Mouse (Mus musculus) stomach, postnatal 0 days (tissue): ENCODE measurements around the gene Slc24a3. TPM values are rescaled to one million over a fixed set of nuclear protein-coding genes. Genes with fewer than 3 reads are reported as not detected.

Experiments used
- ATAC-seq: fragments of 200-750 bp; cut with Nextera tagmentation; 2 replicates; pipeline ENCODE4 v1.8.0; 2017; ENCODE audit not compliant: low FRiP score, low TSS enrichment
- DNase-seq: peaks from one replicate; pipeline ENCODE4 v3.0.0-alpha.2; 2016; ENCODE audit warnings: low spot score
- H3K27ac ChIP-seq: fragments of 300-500 bp; sonication (generic); replicated peaks from 2 replicates; pipeline ENCODE4 v1.5.1; 2014; ENCODE audit warnings: mild to moderate bottlenecking, control low read depth
- H3K27me3 ChIP-seq: fragments of 300-500 bp; sonication (generic); 2 replicates; pipeline ENCODE4 v1.6.1; 2014; ENCODE audit warnings: low read length; ENCODE audit not compliant: control insufficient read depth, insufficient read depth
- H3K36me3 ChIP-seq: fragments of 300-500 bp; sonication (generic); 2 replicates; pipeline ENCODE4 v1.6.1; 2014; ENCODE audit warnings: low read length, mixed read lengths; ENCODE audit not compliant: control insufficient read depth, insufficient read depth
- H3K4me1 ChIP-seq: fragments of 300-500 bp; sonication (generic); replicated peaks from 2 replicates; pipeline ENCODE4 v1.6.1; 2014; ENCODE audit warnings: antibody characterized with exemption; ENCODE audit not compliant: control insufficient read depth, insufficient read depth
- H3K4me2 ChIP-seq: fragments of 300-500 bp; sonication (generic); replicated peaks from 2 replicates; pipeline ENCODE4 v1.6.1; 2014; ENCODE audit warnings: low read depth, mild to moderate bottlenecking, control low read depth, moderate library complexity
- H3K4me3 ChIP-seq: fragments of 300-500 bp; sonication (generic); 2 replicates; pipeline ENCODE4 v1.5.1; 2014; ENCODE audit warnings: low read depth, low read length, control low read depth
- H3K9ac ChIP-seq: fragments of 300-500 bp; sonication (generic); 2 replicates; pipeline ENCODE4 v1.6.1; 2014; ENCODE audit warnings: mild to moderate bottlenecking, low read length, control low read depth, mixed read lengths
- H3K9me3 ChIP-seq: fragments of 300-500 bp; sonication (generic); 2 replicates; pipeline ENCODE4 v1.6.1; 2016; ENCODE audit warnings: low read length; ENCODE audit not compliant: control insufficient read depth
- CTCF ChIP-seq: IDR thresholded peaks from 2 replicates; pipeline ENCODE4 v1.5.1; 2016; ENCODE audit warnings: antibody characterized with exemption, low read depth, mild to moderate bottlenecking, moderate library complexity
- EP300 ChIP-seq: optimal IDR thresholded peaks from 2 replicates; pipeline ENCODE3; 2016; ENCODE audit warnings: antibody characterized with exemption
- WGBS: fragments of 180-500 bp; shearing (Covaris S2); extraction: QIAGEN DNeasy Blood & Tissue Kit; methylation state at CpG from one replicate; pipeline ENCODE4 v1.1.7; 2014; 5-methylcytosine and 5-hydroxymethylcytosine counted together
- polyA plus RNA-seq: library from polyadenylated mRNA; unstranded; fragments of >200 nt; fragmentation: Nextera tagmentation; extraction: Ambion mirVana; gene quantifications from 2 replicates; pipeline ENCODE4 v1.2.1, GENCODE M21; 2015

The Slc24a3 gene
- polyA plus RNA-seq, 1 experiment from 2014 or later: 5.7 TPM

- H3K9ac ChIP-seq: no peak overlapping the region
Measured at GRCm38 (mm10) chr2:145683536-145683935, 516.0 kb downstream of the Slc24a3 start.

GRCm38 (mm10) chr2:145684151-145684550, 516.6 kb downstream of the Slc24a3 start:
- H3K9me3 ChIP-seq: no peaks in the 10 kb centered on the region
- no peaks in the 10 kb centered on the region for H3K27me3 ChIP-seq
- H3K4me2 ChIP-seq: no peak overlapping the region
- H3K36me3 ChIP-seq: no peaks in the 10 kb centered on the region
- ATAC-seq: no peak
- no peak overlapping the region for H3K27ac ChIP-seq
- peaks cover 9% of the 10 kb centered on the region for H3K4me1 ChIP-seq
- TF ChIP-seq EP300 (no peak), CTCF (no peak)
- 56% methylated on average over 1 of the region's 1 CpGs for WGBS
- no peak for DNase-seq
- no peak overlapping the region for H3K4me3 ChIP-seq
- H3K9ac ChIP-seq: no peak overlapping the region

More at GRCm38 (mm10) chr2:145683536-145683935, 516.0 kb downstream of the Slc24a3 start:
- Histone ChIP-seq H3K27me3 (no peaks in the 10 kb centered on the region), H3K9me3 (no peaks in the 10 kb centered on the region), H3K4me1 (peaks cover 9% of the 10 kb centered on the region), H3K4me3 (no peak overlapping the region), H3K36me3 (no peaks in the 10 kb centered on the region), H3K27ac (peak overlapping the region; percentile 49; the same call in 1 of the 2 replicates), H3K4me2 (no peak overlapping the region)
- TF ChIP-seq EP300 (no peak), CTCF (no peak)
- 51% methylated on average over 3 of the region's 3 CpGs for WGBS
- DNase-seq (peak; percentile 45), ATAC-seq (0 out of 2 replicates have a peak, but pooled peaks have one; percentile 35)

GRCm38 (mm10) chr2:145684891-145685290, 517.3 kb downstream of the Slc24a3 start:
- peaks cover 9% of the 10 kb centered on the region for H3K4me1 ChIP-seq
- no peaks in the 10 kb centered on the region for H3K27me3 ChIP-seq
- H3K9ac ChIP-seq: no peak overlapping the region
- H3K9me3 ChIP-seq: no peaks in the 10 kb centered on the region
- WGBS: 71% methylated on average over 8 of the region's 8 CpGs
- DNase-seq (no peak), ATAC-seq (no peak)
- H3K36me3 ChIP-seq: no peaks in the 10 kb centered on the region
- no peak overlapping the region for H3K27ac ChIP-seq
- H3K4me3 ChIP-seq: no peak overlapping the region
- no peak overlapping the region for H3K4me2 ChIP-seq
- TF ChIP-seq CTCF (no peak), EP300 (no peak)

GRCm38 (mm10) chr2:145686017-145686416, 518.5 kb downstream of the Slc24a3 start:
- no peak overlapping the region for H3K4me3 ChIP-seq
- ATAC-seq (no peak), DNase-seq (no peak)
- H3K9me3 ChIP-seq: no peaks in the 10 kb centered on the region
- no peak overlapping the region for H3K4me2 ChIP-seq
- H3K9ac ChIP-seq: no peak overlapping the region
- 81% methylated on average over 4 of the region's 4 CpGs for WGBS
- no peaks in the 10 kb centered on the region for H3K36me3 ChIP-seq
- H3K27ac ChIP-seq: no peak overlapping the region
- H3K4me1 ChIP-seq: peaks cover 9% of the 10 kb centered on the region
- H3K27me3 ChIP-seq: no peaks in the 10 kb centered on the region
- TF ChIP-seq EP300 (no peak), CTCF (no peak)

GRCm38 (mm10) chr2:145691367-145692009, 523.9 kb downstream of the Slc24a3 start:
- H3K27ac ChIP-seq: no peak overlapping the region
- ATAC-seq (no peak), DNase-seq (peak; percentile 72)
- H3K36me3 ChIP-seq: no peaks in the 10 kb centered on the region
- WGBS: 75% methylated on average over 10 of the region's 10 CpGs
- no peaks in the 10 kb centered on the region for H3K9me3 ChIP-seq
- no peak for TF ChIP-seq CTCF
- no peak for TF ChIP-seq EP300
- no peaks in the 10 kb centered on the region for H3K27me3 ChIP-seq
- no peaks in the 10 kb centered on the region for H3K4me1 ChIP-seq
- H3K4me3 ChIP-seq: no peak overlapping the region
- H3K4me2 ChIP-seq: no peak overlapping the region
- H3K9ac ChIP-seq: no peak overlapping the region
